Mouse (Mus musculus) liver, adult (tissue): Measurements from ENCODE around the gene Foxa3.

Experiments used
- GATA4 ChIP-seq: IDR thresholded peaks from 2 replicates; pipeline ENCODE4 v1.6.1; 2014; ENCODE audit warnings: mild to moderate bottlenecking, low read length; ENCODE audit not compliant: insufficient replicate concordance

The Foxa3 gene

DNA sequence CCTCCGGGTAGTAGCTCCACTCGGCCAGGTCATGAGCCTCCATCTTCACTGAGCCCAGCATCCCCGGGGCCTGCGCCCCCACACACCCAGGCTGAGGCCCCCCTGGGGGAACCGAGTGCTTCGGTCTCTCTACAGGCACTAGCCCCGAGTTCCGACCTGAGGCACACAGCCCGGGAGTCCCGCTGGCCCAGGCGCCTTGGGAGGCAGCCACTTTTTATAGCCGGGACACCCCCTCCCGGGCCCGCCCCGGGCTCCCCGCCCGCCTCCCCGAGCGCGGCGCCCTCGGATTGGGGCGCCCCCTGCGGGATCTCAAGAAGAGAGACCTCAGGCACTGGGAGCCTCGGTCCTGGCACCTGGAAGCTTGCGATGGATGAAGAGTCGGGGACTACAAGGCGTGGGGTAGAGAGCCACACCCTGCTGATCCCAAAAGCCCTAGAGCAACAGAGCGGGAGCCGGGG is at the start of gene Foxa3:
Gene Foxa3 (minus strand): TSS at position 182 of the 458 bp plus-strand sequence.
- TF ChIP-seq GATA4: no peak

DNA sequence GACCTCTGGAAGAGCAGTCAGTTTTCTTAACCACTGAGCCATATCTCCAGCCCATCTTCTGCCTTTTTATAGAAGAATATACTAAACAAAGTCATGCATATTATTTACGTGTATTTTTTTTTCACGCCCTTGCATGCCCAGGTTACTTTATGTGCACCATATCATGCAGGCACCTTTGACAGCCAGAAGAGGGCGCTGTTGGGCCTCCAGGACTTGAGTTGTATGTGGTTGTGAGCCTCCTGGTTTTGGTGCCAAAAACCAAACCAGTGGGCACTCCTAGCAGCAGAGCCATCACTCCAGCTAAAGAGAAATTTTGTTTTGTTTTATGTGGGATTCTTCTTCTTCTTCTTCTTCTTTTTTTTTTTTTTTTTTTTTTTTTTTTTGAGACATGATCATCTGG is 46.2 kb upstream of the Foxa3 start:
- TF ChIP-seq GATA4: no peak

DNA sequence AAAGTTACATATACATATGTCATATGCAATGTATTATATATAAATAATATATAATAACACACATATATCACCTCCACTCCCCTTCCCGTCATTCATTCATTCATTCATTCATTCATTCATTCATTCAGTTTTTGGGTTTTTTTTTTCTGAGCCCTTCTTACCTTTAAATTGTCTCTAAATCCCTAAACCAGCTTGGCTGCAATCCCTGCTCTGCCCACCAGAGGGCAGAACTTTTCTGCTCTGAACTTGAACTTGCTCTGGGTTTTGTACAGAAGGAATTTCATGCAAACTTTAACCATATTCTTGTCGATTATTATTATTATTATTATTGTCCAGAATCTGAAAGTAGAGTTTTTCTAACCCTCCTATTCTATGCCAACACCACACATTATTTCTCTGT is 45.4 kb upstream of the Foxa3 start:
- no peak for TF ChIP-seq GATA4

- TF ChIP-seq GATA4: no peak
These were observed 44.6 kb upstream of the Foxa3 start for GRCm38 (mm10) chr7:19067935-19068334.

GRCm38 (mm10) chr7:19067063-19067462 is 43.7 kb upstream of the Foxa3 start:
- no peak for TF ChIP-seq GATA4

DNA sequence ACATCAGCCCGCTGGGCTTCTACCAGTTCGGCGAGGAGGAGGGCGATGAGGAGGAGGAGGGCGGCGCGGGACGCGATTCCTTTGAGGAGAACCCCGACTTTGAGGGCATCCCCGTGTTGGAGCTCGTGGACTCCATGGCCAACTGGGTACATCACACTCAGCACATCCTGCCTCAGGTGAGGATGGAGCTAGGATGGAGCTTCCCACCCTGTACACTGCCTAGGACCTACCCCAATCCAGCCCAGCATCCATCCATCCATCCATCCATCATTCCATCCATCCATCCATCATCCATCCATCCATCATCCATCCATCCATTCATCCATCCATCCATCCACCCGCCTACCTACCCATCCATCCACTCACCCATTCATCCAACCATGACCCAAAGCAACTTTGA is 42.6 kb upstream of the Foxa3 start:
- TF ChIP-seq GATA4: no peak

DNA sequence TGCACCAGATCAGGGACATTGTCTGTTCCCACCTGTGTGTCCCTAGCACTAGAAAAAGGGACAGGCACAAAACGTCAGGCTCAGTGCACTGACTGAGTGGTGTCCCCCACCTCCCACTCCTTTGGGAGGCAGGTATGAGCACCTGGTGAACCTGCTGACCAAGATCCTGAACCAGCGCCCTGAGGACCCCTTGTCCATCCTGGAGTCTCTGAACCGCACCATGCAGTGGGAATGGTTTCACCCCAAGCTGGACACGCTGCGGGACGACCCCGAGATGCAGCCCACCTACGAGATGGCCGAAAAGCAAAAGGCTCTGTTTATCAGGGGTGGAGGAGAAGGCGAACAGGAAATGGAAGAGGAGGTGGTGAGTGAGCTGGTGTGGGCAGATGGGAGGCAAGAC is 34.1 kb upstream of the Foxa3 start:
- no peak for TF ChIP-seq GATA4

GRCm38 (mm10) chr7:19055108-19055507 is 31.8 kb upstream of the Foxa3 start:
- no peak for TF ChIP-seq GATA4

DNA sequence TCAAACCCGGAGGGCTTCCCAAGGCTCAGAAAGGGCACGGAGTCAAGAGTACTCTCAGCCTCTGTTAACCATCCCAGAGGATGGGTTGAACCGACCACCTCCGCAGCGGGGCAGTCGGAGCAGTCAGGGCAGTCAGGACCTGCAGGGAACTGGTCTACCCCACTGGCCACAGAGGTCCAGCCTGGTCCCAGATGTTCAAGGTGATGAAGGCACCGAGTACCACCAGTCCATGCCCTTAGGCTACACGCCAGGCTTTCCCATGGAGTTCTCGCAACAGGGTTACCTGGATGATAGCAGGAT is 31.4 kb upstream of the Foxa3 start:
- TF ChIP-seq GATA4: no peak

GRCm38 (mm10) chr7:19054047-19054776 is 30.9 kb upstream of the Foxa3 start, which contains the start of gene Rsph6a:
Gene Rsph6a, plus strand, starts transcription at chr7:19054690.
- no peak for TF ChIP-seq GATA4

DNA sequence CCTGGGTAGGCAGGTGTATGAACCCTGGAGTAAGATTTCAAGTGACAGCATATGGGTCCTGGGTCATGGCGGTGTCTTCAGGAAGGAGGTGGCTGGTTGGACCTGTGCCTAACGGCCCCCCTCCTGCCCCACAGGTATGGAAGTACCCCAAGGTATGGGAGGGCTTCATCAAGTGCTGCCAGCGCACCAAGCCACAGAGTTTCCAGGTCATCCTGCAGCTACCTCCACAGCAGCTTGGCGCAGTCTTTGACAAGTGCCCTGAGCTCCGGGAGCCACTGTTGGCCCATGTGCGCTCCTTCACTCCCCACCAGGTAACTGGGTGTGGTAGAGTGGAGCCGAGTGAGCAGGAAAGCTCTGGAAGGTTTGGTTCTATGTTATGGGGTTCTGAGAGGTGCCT is 29.8 kb upstream of the Foxa3 start:
- no peak for TF ChIP-seq GATA4

GRCm38 (mm10) chr7:19052345-19053135 is 29.2 kb upstream of the Foxa3 start:
- TF ChIP-seq GATA4: no peak

GRCm38 (mm10) chr7:19051161-19051560 is 27.8 kb upstream of the Foxa3 start:
- TF ChIP-seq GATA4: no peak

GRCm38 (mm10) chr7:19050172-19050571 is 26.8 kb upstream of the Foxa3 start:
- no peak for TF ChIP-seq GATA4

- no peak for TF ChIP-seq GATA4
These were observed 25.9 kb upstream of the Foxa3 start for GRCm38 (mm10) chr7:19049252-19049651.

- TF ChIP-seq GATA4: no peak
These were observed 24.7 kb upstream of the Foxa3 start for GRCm38 (mm10) chr7:19048006-19048527.

GRCm38 (mm10) chr7:19046286-19047069 is 23.1 kb upstream of the Foxa3 start:
- TF ChIP-seq GATA4: no peak
